Mouse (Mus musculus) WW6 (cell line): ENCODE measurements at regions not wholly inside any gene's neighbourhood (a gene's known extent, or its start where the extent isn't known, plus 50 kb on each side); places are given as distances from the start of the nearest gene placed in this dataset.

Experiments used
- DNase-seq: peaks from one replicate; pipeline ENCODE4 v3.0.0-alpha.2; 2013; ENCODE audit warnings: low read depth, low spot score

- no peak for DNase-seq
These were observed 234.3 kb upstream of the Gpc5 start for GRCm38 (mm10) chr14:114857689-114858088.

- DNase-seq, result no peak
These were observed 228.4 kb upstream of the Gpc5 start for GRCm38 (mm10) chr14:114863585-114863984.

GRCm38 (mm10) chr14:114864102-114864501 lies 227.9 kb upstream of the Gpc5 start:
- no peak for DNase-seq

- no peak for DNase-seq
These were observed 222.8 kb upstream of the Gpc5 start for GRCm38 (mm10) chr14:114869233-114869632.

- DNase-seq, result no peak
These were observed 216.9 kb upstream of the Gpc5 start for GRCm38 (mm10) chr14:114875101-114875500.

GRCm38 (mm10) chr14:114876427-114876826 lies 215.6 kb upstream of the Gpc5 start:
- no peak for DNase-seq

GRCm38 (mm10) chr14:114877477-114877876 lies 214.5 kb upstream of the Gpc5 start:
- no peak for DNase-seq

- DNase-seq, result no peak
These were observed 211.7 kb upstream of the Gpc5 start for GRCm38 (mm10) chr14:114880291-114880690.

GRCm38 (mm10) chr14:114904109-114904508 lies 187.9 kb upstream of the Gpc5 start:
- no peak for DNase-seq

- DNase-seq, result no peak
These were observed 179.7 kb upstream of the Gpc5 start for GRCm38 (mm10) chr14:114912271-114912670.

- DNase-seq, result no peak
These were observed 178.8 kb upstream of the Gpc5 start for GRCm38 (mm10) chr14:114913238-114913637.

GRCm38 (mm10) chr14:114945744-114946143 lies 146.3 kb upstream of the Gpc5 start:
- DNase-seq, result no peak

GRCm38 (mm10) chr14:114946321-114946720 lies 145.7 kb upstream of the Gpc5 start:
- DNase-seq, result no peak

- no peak for DNase-seq
These were observed 143.5 kb upstream of the Gpc5 start for GRCm38 (mm10) chr14:114948341-114949155.

GRCm38 (mm10) chr14:114949156-114949496 lies 142.9 kb upstream of the Gpc5 start:
- DNase-seq, result no peak

- DNase-seq, result no peak
These were observed 139.7 kb upstream of the Gpc5 start for GRCm38 (mm10) chr14:114952280-114952679.

GRCm38 (mm10) chr14:114953070-114953665 lies 138.8 kb upstream of the Gpc5 start:
- DNase-seq, result no peak

GRCm38 (mm10) chr14:114954287-114954686 lies 137.7 kb upstream of the Gpc5 start:
- no peak for DNase-seq

- no peak for DNase-seq
These were observed 136.4 kb upstream of the Gpc5 start for GRCm38 (mm10) chr14:114955572-114955971.

GRCm38 (mm10) chr14:114960273-114960672 lies 131.7 kb upstream of the Gpc5 start:
- no peak for DNase-seq

- no peak for DNase-seq
These were observed 126.1 kb upstream of the Gpc5 start for GRCm38 (mm10) chr14:114965941-114966340.

- DNase-seq, result no peak
These were observed 123.0 kb upstream of the Gpc5 start for GRCm38 (mm10) chr14:114969020-114969419.

GRCm38 (mm10) chr14:114981120-114981519 lies 110.9 kb upstream of the Gpc5 start:
- no peak for DNase-seq
